8 mouse cellular contexts compared by ENCODE assay signal in the genomic region with DNA sequence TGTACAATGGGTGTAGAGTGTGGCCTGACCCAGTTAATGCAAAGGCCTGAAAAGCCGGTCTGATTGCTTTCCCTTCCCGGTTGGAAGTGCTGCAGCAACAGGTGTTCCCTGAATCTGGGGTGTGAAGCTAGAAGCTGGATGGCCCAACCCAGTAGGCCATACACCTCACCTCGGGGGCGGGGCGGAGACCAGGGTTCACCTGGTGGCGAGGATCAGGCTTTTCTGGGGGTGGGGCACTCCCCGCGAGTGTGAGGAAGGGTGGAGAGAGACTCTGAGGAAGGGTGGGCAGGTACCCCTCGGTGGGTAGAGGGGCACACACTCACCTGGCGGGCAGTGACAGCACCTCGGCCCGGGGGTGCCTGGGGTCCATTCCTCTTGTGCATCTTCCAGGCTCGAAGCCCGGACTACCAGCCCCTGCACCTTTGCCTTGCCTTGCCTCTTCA. TPM values are rescaled to one million over a fixed set of nuclear protein-coding genes. Genes with fewer than 3 reads are reported as not detected.
DNase-seq lines count a peak whose midpoint lies in the region; ATAC-seq and TF ChIP-seq lines count a peak whose summit lies in the region.

No protein-coding gene starts in this region.

- peak overlapping the region; percentile 77 for H3K9ac ChIP-seq in kidney, postnatal 0 days (ENCODE audit: low read depth, low read length)

- WGBS in kidney, postnatal 0 days, result 5% methylated on average over 14 of the region's 14 CpGs

- peak overlapping the region; percentile 62 for H3K4me3 ChIP-seq in kidney, postnatal 0 days (replicated peaks; ENCODE audit: low read depth, low read length)

- H3K9me3 ChIP-seq in kidney, postnatal 0 days (replicated peaks; ENCODE audit: low read length), result no peaks in the 10 kb centered on the region

- no peak for TF ChIP-seq CTCF in kidney, postnatal 0 days (IDR thresholded peaks at IDR 0.05; ENCODE audit: low read depth)

- H3K36me3 ChIP-seq in kidney, postnatal 0 days (ENCODE audit: insufficient read depth, low read length), result peaks cover 17% of the 10 kb centered on the region; the same call in 1 of the 2 replicates

- H3K4me1 ChIP-seq in kidney, postnatal 0 days (replicated peaks; ENCODE audit: insufficient read depth, low read length), result peaks cover 10% of the 10 kb centered on the region; the same call in 1 of the 2 replicates

- DNase-seq in thymus, postnatal 4 days, result peak; percentile 69
- no peak for DNase-seq in thymus, postnatal 14 days
- no peak for DNase-seq in kidney, postnatal 0 days (ENCODE audit: low spot score)
- peak; percentile 30 for DNase-seq in lung, postnatal 14 days
- DNase-seq in testis, postnatal 10 days (ENCODE audit: low spot score), result peak; percentile 72
- DNase-seq in right cerebral cortex, adult 18-20 months, result no peak
- no peak for DNase-seq in cerebellum, adult 8-10 months

- no peaks in the 10 kb centered on the region for H3K27me3 ChIP-seq in kidney, postnatal 0 days (ENCODE audit: insufficient read depth, low read length)

- peak overlapping the region; percentile 60; the same call in 1 of the 2 replicates for H3K27ac ChIP-seq in kidney, postnatal 0 days

- peak; percentile 45 for ATAC-seq in erythroblast, adult 5-6 weeks (replicated peaks; ENCODE audit: low FRiP score, poor library complexity, severe bottlenecking)
- peak; percentile 57; the same call in 1 of the 2 replicates for ATAC-seq in kidney, postnatal 0 days (replicated peaks; ENCODE audit: low FRiP score, low read depth)

- peak overlapping the region; percentile 93 for H3K4me2 ChIP-seq in kidney, postnatal 0 days (ENCODE audit: low read length)

RNA-seq across cellular contexts. Expression of gene Cc2d1a, which starts 0.4 kb away (rescaled TPM):
- 4.2 and 7.3 TPM in 2 replicates for total RNA-seq in erythroblast, adult 5-6 weeks (2015; ENCODE audit: low replicate concordance)
- 0.60 and 2.5 TPM in 2 replicates for total RNA-seq in erythroblast, adult 5-6 weeks (2017; ENCODE audit: low replicate concordance)
- polyA plus RNA-seq in kidney, postnatal 0 days (2015; fragmentation: Nextera tagmentation; extraction: Ambion mirVana), result 17.2 and 19.1 TPM in 2 replicates

RNA-seq across cellular contexts. Expression of gene 4930432K21Rik, which starts 0.5 kb away (rescaled TPM):
- not detected in 2 replicates for total RNA-seq in erythroblast, adult 5-6 weeks (2015; ENCODE audit: low replicate concordance)
- total RNA-seq in erythroblast, adult 5-6 weeks (2017; ENCODE audit: low replicate concordance), result 0.43 TPM in 1 of 2 replicates, not detected in the other
- 1.3 and 1.6 TPM in 2 replicates for polyA plus RNA-seq in kidney, postnatal 0 days (2015; fragmentation: Nextera tagmentation; extraction: Ambion mirVana)

RNA-seq across cellular contexts. Expression of gene Podnl1, which starts 21.6 kb away (rescaled TPM):
- total RNA-seq in erythroblast, adult 5-6 weeks (2015; ENCODE audit: low replicate concordance), result not detected in 2 replicates
- total RNA-seq in erythroblast, adult 5-6 weeks (2017; ENCODE audit: low replicate concordance), result not detected in 2 replicates
- 0.05 and 0.14 TPM in 2 replicates for polyA plus RNA-seq in kidney, postnatal 0 days (2015; fragmentation: Nextera tagmentation; extraction: Ambion mirVana)

RNA-seq across cellular contexts. Expression of gene Nanos3, which starts 37.7 kb away (rescaled TPM):
- total RNA-seq in erythroblast, adult 5-6 weeks (2015; ENCODE audit: low replicate concordance), result not detected in 2 replicates
- total RNA-seq in erythroblast, adult 5-6 weeks (2017; ENCODE audit: low replicate concordance), result not detected in 2 replicates
- 8.6 and 9.6 TPM in 2 replicates for polyA plus RNA-seq in kidney, postnatal 0 days (2015; fragmentation: Nextera tagmentation; extraction: Ambion mirVana)

RNA-seq across cellular contexts. Expression of gene Dcaf15, which starts 42.8 kb away (rescaled TPM):
- total RNA-seq in erythroblast, adult 5-6 weeks (2015; ENCODE audit: low replicate concordance), result 0.19 and 4.0 TPM in 2 replicates
- total RNA-seq in erythroblast, adult 5-6 weeks (2017; ENCODE audit: low replicate concordance), result 1.9 and 2.9 TPM in 2 replicates
- polyA plus RNA-seq in kidney, postnatal 0 days (2015; fragmentation: Nextera tagmentation; extraction: Ambion mirVana), result 7.5 TPM in 2 replicates

Comparison
In these comparisons a context has a peak if more than half of its experiments do, and no peak if none do; other contexts are left out.
1. DNase-seq: peak in thymus, postnatal 4 days (single experiment), lung, postnatal 14 days (single experiment) and testis, postnatal 10 days (single experiment); none in thymus, postnatal 14 days (single experiment), kidney, postnatal 0 days (single experiment), right cerebral cortex, adult 18-20 months (single experiment) and cerebellum, adult 8-10 months (single experiment).